Mouse (Mus musculus) limb, embryonic 11.5 days (tissue): Measurements from ENCODE around the gene Gins3. TPM values are rescaled to one million over a fixed set of nuclear protein-coding genes. Genes with fewer than 3 reads are reported as not detected.

Experiments used
- ATAC-seq: fragments of 200-750 bp; cut with Nextera tagmentation; 2 replicates; pipeline ENCODE4 v1.8.0; 2017; ENCODE audit warnings: low read depth; ENCODE audit not compliant: insufficient number of reproducible peaks, low FRiP score, low TSS enrichment
- DNase-seq: peaks from one replicate; pipeline ENCODE4 v3.0.0-alpha.2; 2015; ENCODE audit warnings: low spot score
- H3K27ac ChIP-seq: fragments of 300-500 bp; sonication (generic); replicated peaks from 2 replicates; pipeline ENCODE4 v1.5.1; 2014; ENCODE audit warnings: low read depth, mild to moderate bottlenecking, low read length
- H3K27me3 ChIP-seq: fragments of 300-500 bp; sonication (generic); 2 replicates; pipeline ENCODE4 v1.6.1; 2014; ENCODE audit warnings: mild to moderate bottlenecking, low read length, mixed read lengths; ENCODE audit not compliant: control insufficient read depth, insufficient read depth
- H3K36me3 ChIP-seq: fragments of 300-500 bp; sonication (generic); 2 replicates; pipeline ENCODE4 v1.6.1; 2014; ENCODE audit warnings: mild to moderate bottlenecking, low read length, moderate library complexity, mixed read lengths; ENCODE audit not compliant: control insufficient read depth, insufficient read depth
- H3K4me1 ChIP-seq: fragments of 300-500 bp; sonication (generic); 2 replicates; pipeline ENCODE4 v1.6.1; 2014; ENCODE audit warnings: low read length, mixed read lengths; ENCODE audit not compliant: control insufficient read depth, insufficient read depth
- H3K4me2 ChIP-seq: fragments of 300-500 bp; sonication (generic); 2 replicates; pipeline ENCODE4 v1.6.1; 2014; ENCODE audit warnings: low read depth, mild to moderate bottlenecking, moderate library complexity; ENCODE audit not compliant: severe bottlenecking
- H3K4me3 ChIP-seq: fragments of 300-500 bp; sonication (generic); 2 replicates; pipeline ENCODE4 v1.5.1; 2014; ENCODE audit warnings: low read depth, low read length
- H3K9ac ChIP-seq: fragments of 300-500 bp; sonication (generic); 2 replicates; pipeline ENCODE4 v1.6.1; 2014; ENCODE audit warnings: mild to moderate bottlenecking, low read length
- H3K9me3 ChIP-seq: fragments of 300-500 bp; sonication (generic); 2 replicates; pipeline ENCODE4 v1.6.1; 2016; ENCODE audit warnings: low read length; ENCODE audit not compliant: control insufficient read depth
- WGBS: fragments of 180-500 bp; shearing (Covaris S2); extraction: QIAGEN DNeasy Blood & Tissue Kit; methylation state at CpG from one replicate; pipeline ENCODE4 v1.1.7; 2014; 5-methylcytosine and 5-hydroxymethylcytosine counted together
- polyA plus RNA-seq: library from polyadenylated mRNA; unstranded; fragments of >200 nt; fragmentation: Nextera tagmentation; extraction: Ambion mirVana; gene quantifications from 2 replicates; pipeline ENCODE4 v1.2.1, GENCODE M21; 2014

Gins3 gene
- polyA plus RNA-seq, 1 experiment from 2014 or later = 33.6 TPM

DNA sequence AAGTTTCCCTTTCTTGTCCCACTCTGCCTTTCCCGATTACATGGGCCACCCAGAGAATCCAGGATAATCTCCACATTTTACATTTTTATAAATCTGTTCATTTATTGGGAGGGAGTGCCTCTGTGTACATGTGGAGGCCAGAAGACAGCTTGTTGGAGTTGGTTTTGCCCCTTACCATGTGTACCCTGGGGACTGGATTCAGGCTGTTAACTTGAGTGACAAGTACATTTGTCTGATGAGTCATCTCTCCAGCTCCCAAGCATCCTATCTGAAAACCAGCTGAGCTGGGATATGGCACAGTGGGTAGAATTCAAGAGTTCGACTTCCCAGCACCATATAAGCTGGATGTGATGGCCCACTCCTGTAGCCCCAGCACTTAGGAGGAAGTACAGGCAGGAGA lies 36.7 kb downstream of the Gins3 start:
- Histone ChIP-seq H3K4me1 (no peaks in the 10 kb centered on the region), H3K27me3 (no peaks in the 10 kb centered on the region), H3K4me3 (no peak overlapping the region), H3K27ac (no peak overlapping the region), H3K4me2 (no peak overlapping the region), H3K9me3 (no peaks in the 10 kb centered on the region), H3K36me3 (no peaks in the 10 kb centered on the region), H3K9ac (no peak overlapping the region)
- ATAC-seq (no peak), DNase-seq (no peak)
- 82% methylated on average over 2 of the region's 2 CpGs for WGBS

DNA sequence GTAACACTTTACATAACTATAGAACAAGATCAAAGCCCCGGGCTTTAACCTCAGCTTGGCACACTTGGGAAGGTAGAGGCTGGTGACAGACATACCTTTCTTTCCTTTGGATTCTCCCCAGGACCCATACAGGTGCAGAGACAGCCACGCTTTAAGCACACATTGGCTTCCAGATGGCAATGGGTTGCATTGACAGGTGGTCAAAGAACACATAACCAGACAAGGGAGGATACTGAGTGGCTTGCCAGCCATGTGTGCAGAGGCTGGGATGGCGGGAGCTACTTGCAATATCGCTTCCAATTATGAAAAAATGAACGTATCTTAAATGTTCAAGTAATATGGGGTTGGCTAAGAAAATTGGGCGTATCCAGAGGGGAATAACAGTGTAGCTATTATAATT lies 38.6 kb downstream of the Gins3 start:
- 77% methylated on average over 6 of the region's 6 CpGs for WGBS
- Histone ChIP-seq H3K4me3 (no peak overlapping the region), H3K4me1 (no peaks in the 10 kb centered on the region), H3K9ac (no peak overlapping the region), H3K27me3 (peaks cover 13% of the 10 kb centered on the region), H3K36me3 (no peaks in the 10 kb centered on the region), H3K9me3 (no peaks in the 10 kb centered on the region), H3K4me2 (no peak overlapping the region), H3K27ac (no peak overlapping the region)
- ATAC-seq (no peak), DNase-seq (no peak)

- peaks cover 23% of the 10 kb centered on the region for H3K27me3 ChIP-seq
- no peaks in the 10 kb centered on the region for H3K36me3 ChIP-seq
- no peak overlapping the region for H3K4me2 ChIP-seq
- DNase-seq (no peak), ATAC-seq (no peak)
- H3K4me1 ChIP-seq = no peaks in the 10 kb centered on the region
- no peak overlapping the region for H3K4me3 ChIP-seq
- WGBS = 73% methylated on average over 5 of the region's 5 CpGs
- H3K27ac ChIP-seq = no peak overlapping the region
- no peak overlapping the region for H3K9ac ChIP-seq
- no peaks in the 10 kb centered on the region for H3K9me3 ChIP-seq
Observed at GRCm38 (mm10) chr8:95672811-95673210, 39.6 kb downstream of the Gins3 start.

DNA sequence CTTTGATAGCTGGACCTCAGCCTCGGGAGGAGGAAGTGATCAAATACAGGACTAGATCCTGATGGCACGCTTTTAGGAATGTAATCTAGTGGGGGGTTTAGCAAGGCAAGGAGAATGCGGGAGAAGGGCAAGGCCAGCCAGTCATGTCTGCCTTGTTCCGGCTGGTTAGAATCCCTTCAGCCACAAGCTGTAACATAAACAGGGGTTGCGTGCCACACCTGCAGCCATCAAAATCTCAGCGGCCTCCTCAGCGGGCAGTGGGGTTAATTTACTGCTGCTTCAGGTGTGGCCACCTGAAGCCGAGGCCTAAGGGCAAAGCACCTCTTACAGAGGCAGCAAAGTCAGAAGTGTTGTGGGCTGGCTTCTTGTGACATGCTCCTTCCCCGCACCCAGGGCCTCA lies 43.4 kb downstream of the Gins3 start, which contains the start of gene Ndrg4:
TSS of gene Ndrg4 (plus strand) at position 350 of the 400 bp plus-strand sequence.
- no peaks in the 10 kb centered on the region for H3K9me3 ChIP-seq
- peak within 1 kb of the TSS; percentile 52 for H3K4me3 ChIP-seq
- no peak for ATAC-seq
- peak within 1 kb of the TSS; percentile 89 for H3K4me2 ChIP-seq
- peak; percentile 23 for DNase-seq
- peaks cover 51% of the 10 kb centered on the region for H3K27me3 ChIP-seq
- no peaks in the 10 kb centered on the region for H3K4me1 ChIP-seq
- H3K36me3 ChIP-seq = no peaks in the 10 kb centered on the region
- WGBS = 30% methylated on average over 9 of the region's 9 CpGs
- H3K27ac ChIP-seq = no peak within 1 kb of the TSS
- H3K9ac ChIP-seq = peak within 1 kb of the TSS; percentile 43; the same call in 1 of the 2 replicates

DNA sequence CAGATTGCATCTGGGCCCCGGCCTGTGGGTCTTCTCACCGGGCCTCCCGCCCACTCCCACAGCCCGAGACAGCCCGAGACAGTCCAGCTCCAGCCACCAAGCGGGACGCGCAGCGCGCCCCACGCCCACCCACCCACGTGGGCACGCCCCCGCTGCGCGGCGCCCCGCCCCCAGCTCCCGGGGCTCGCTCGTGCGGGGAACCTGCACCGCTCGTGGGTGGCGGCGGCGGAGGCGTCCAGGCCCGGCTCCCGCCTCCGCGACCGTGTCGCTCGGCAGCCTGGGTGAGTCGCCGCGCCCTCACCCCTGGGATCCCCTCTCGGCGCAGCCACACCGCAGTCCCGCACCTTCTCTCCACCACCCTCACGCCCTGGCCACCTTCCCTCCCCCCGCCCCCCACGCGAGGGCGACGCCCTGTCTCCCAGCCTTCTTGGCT lies 44.4 kb downstream of the Gins3 start:
- under 1% methylated on average over 27 of the region's 48 CpGs for WGBS
- 0 out of 2 replicates have a peak, but pooled peaks have one; percentile 42 for ATAC-seq
- H3K4me1 ChIP-seq = no peaks in the 10 kb centered on the region
- H3K9me3 ChIP-seq = no peaks in the 10 kb centered on the region
- peak overlapping the region; percentile 89 for H3K4me2 ChIP-seq
- peak overlapping the region; percentile 52 for H3K4me3 ChIP-seq
- no peak for DNase-seq
- peaks cover 51% of the 10 kb centered on the region for H3K27me3 ChIP-seq
- no peak overlapping the region for H3K27ac ChIP-seq
- H3K9ac ChIP-seq = peak overlapping the region; percentile 43; the same call in 1 of the 2 replicates
- H3K36me3 ChIP-seq = no peaks in the 10 kb centered on the region

DNA sequence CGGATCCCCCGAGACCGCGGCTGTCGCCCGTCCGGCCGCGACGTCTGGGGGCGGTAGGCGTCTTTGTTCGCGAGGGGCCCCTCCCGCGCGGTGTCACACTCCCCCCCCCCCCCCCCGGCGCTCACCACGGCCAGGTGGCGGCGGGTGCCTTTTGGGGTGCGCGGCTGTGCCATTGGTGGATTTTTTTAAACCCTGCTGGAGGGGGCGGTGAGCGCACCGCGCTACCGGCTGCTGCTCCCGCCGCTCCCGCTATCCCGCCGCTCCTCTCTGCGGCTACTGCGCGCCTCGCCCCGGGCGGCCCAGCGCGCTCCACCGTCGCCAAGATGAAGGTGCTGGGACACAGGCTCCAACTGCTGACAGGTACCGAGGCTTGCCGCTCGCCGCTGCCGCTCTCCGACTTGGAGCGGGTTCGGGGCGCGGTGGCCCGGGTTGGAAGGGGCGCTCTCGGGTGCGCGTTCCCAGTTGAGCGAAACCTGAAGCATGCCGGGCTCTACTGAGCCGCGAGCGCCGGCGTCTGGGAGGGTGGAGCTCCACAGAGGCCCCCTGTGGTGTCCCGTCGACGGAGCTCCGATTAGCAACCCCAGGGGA lies 44.9 kb downstream of the Gins3 start:
- 0 out of 2 replicates have a peak, but pooled peaks have one; percentile 27 for ATAC-seq
- peak; percentile 55 for DNase-seq
- peak overlapping the region; percentile 43; the same call in 1 of the 2 replicates for H3K9ac ChIP-seq
- peak overlapping the region; percentile 52 for H3K4me3 ChIP-seq
- peaks cover 51% of the 10 kb centered on the region for H3K27me3 ChIP-seq
- under 1% methylated on average over 51 of the region's 70 CpGs for WGBS
- H3K4me2 ChIP-seq = peak overlapping the region; percentile 89
- no peaks in the 10 kb centered on the region for H3K9me3 ChIP-seq
- no peaks in the 10 kb centered on the region for H3K4me1 ChIP-seq
- H3K27ac ChIP-seq = no peak overlapping the region
- no peaks in the 10 kb centered on the region for H3K36me3 ChIP-seq

GRCm38 (mm10) chr8:95688073-95688672 lies 54.9 kb downstream of the Gins3 start:
- H3K9me3 ChIP-seq = no peaks in the 10 kb centered on the region
- no peaks in the 10 kb centered on the region for H3K4me1 ChIP-seq
- DNase-seq (no peak), ATAC-seq (no peak)
- H3K9ac ChIP-seq = no peak overlapping the region
- 73% methylated on average over 10 of the region's 10 CpGs for WGBS
- H3K27ac ChIP-seq = no peak overlapping the region
- no peaks in the 10 kb centered on the region for H3K27me3 ChIP-seq
- no peaks in the 10 kb centered on the region for H3K36me3 ChIP-seq
- no peak overlapping the region for H3K4me2 ChIP-seq
- H3K4me3 ChIP-seq = no peak overlapping the region

DNA sequence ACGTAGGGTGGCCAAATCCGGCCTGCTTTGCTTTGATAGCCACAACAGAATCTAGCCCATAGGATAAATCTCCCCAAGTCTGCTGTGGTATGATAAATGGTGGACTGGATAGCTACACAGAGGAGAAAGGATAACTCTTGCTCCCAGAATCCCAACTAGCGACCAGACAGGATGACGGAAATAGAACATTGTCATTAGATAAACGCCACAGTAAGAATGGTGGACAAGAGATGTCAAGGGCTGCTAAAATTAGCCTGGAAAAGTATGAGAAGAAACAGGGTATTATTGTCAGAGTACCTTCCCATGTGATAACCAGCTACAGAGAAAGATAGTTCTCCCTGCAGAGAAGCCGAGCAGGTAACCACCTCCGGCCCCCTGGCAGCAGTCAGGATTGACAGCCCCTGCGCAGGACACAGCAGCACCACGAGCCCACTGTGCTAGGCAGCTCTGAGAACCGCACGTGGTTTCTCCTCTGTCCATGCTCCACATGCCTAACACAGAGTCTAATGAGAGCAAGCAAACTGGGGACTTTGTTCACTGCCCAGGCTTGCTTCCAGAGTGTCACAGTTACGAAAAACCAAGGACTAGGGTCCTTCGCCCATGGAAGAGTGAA lies 57.8 kb downstream of the Gins3 start:
- Histone ChIP-seq H3K9ac (no peak overlapping the region), H3K27ac (no peak overlapping the region), H3K4me2 (no peak overlapping the region), H3K36me3 (no peaks in the 10 kb centered on the region), H3K27me3 (peaks cover 10% of the 10 kb centered on the region; the same call in 1 of the 2 replicates), H3K4me1 (no peaks in the 10 kb centered on the region), H3K4me3 (no peak overlapping the region), H3K9me3 (no peaks in the 10 kb centered on the region)
- no peak for ATAC-seq
- DNase-seq = no peak
- 83% methylated on average over 13 of the region's 13 CpGs for WGBS
